Mouse (Mus musculus) myocyte (in vitro differentiated cells): ENCODE measurements at regions not wholly inside any gene's neighbourhood (a gene's known extent, or its start where the extent isn't known, plus 50 kb on each side); places are given as distances from the start of the nearest gene placed in this dataset.
A peak's percentile ranks its signal among the peaks of the same experiment; 100 is the strongest.

Experiments used
- H3K27me3 ChIP-seq: one replicate; pipeline ENCODE4 v1.6.1; 2011; ENCODE audit not compliant: control insufficient read depth, insufficient read depth, insufficient read length
- H3K36me3 ChIP-seq: one replicate; pipeline ENCODE4 v1.6.1; 2011; ENCODE audit not compliant: control insufficient read depth, insufficient read depth
- H3K4me2 ChIP-seq: one replicate; pipeline ENCODE4 v1.6.1; 2011; ENCODE audit warnings: low read depth, control low read depth
- H3K4me3 ChIP-seq: one replicate; pipeline ENCODE4 v1.5.1; 2011; ENCODE audit warnings: mild to moderate bottlenecking, control low read depth, moderate library complexity
- H3K79me2 ChIP-seq: one replicate; pipeline ENCODE4 v1.6.1; 2011; ENCODE audit not compliant: control insufficient read depth, insufficient read depth
- H3ac ChIP-seq: one replicate; pipeline ENCODE4 v1.6.1; 2011; ENCODE audit not compliant: control insufficient read depth, insufficient read length
- CEBPB ChIP-seq: IDR thresholded peaks from 2 replicates; pipeline ENCODE4 v1.6.1; 2011; ENCODE audit warnings: mild to moderate bottlenecking, moderate library complexity; ENCODE audit not compliant: poor library complexity, insufficient read depth, severe bottlenecking
- E2F4 ChIP-seq: IDR thresholded peaks from one replicate; pipeline ENCODE4 v1.6.1; 2011; ENCODE audit warnings: mild to moderate bottlenecking, control low read depth, moderate library complexity; ENCODE audit not compliant: insufficient read depth
- MAX ChIP-seq: IDR thresholded peaks from one replicate; pipeline ENCODE4 v1.6.1; 2011; ENCODE audit warnings: low read depth, mild to moderate bottlenecking, control low read depth
- MYOD1 ChIP-seq, 3 experiments: IDR thresholded peaks; one replicate each; pipeline ENCODE4 v1.6.1; 2011; ENCODE audit warnings: control low read depth in 2 of 3, low read depth in 2 of 3, mild to moderate bottlenecking in 2 of 3, moderate library complexity in 1 of 3; ENCODE audit not compliant: insufficient read length in 2 of 3, control insufficient read depth in 1 of 3
- MYOG ChIP-seq, 3 experiments: IDR thresholded peaks; one replicate each; pipeline ENCODE4 v1.6.1; 2011; ENCODE audit warnings: control low read depth in 2 of 3, low read depth in 2 of 3, mild to moderate bottlenecking in 2 of 3; ENCODE audit not compliant: insufficient read length in 2 of 3, control insufficient read depth in 1 of 3, insufficient read depth in 1 of 3
- POLR2A ChIP-seq: IDR thresholded peaks from one replicate; pipeline ENCODE4 v1.6.1; 2011; ENCODE audit warnings: low read depth, mild to moderate bottlenecking, control low read depth, moderate library complexity; ENCODE audit not compliant: insufficient read length
- POLR2AphosphoS2 ChIP-seq: IDR thresholded peaks from one replicate; pipeline ENCODE4 v1.6.1; 2011; ENCODE audit warnings: low read depth, control low read depth; ENCODE audit not compliant: insufficient read length
- REST ChIP-seq: IDR thresholded peaks from one replicate; pipeline ENCODE4 v1.6.1; 2011; ENCODE audit warnings: mild to moderate bottlenecking, control low read depth, moderate library complexity; ENCODE audit not compliant: insufficient read depth, insufficient read length
- SRF ChIP-seq: IDR thresholded peaks from one replicate; pipeline ENCODE4 v1.6.1; 2011; ENCODE audit warnings: low read depth; ENCODE audit not compliant: control insufficient read depth, insufficient read length
- TCF12 ChIP-seq: IDR thresholded peaks from one replicate; pipeline ENCODE4 v1.6.1; 2011; ENCODE audit warnings: mild to moderate bottlenecking, control low read depth; ENCODE audit not compliant: poor library complexity, insufficient read depth, severe bottlenecking
- TCF3 ChIP-seq: IDR thresholded peaks from one replicate; pipeline ENCODE4 v1.6.1; 2011; ENCODE audit warnings: low read depth, control low read depth; ENCODE audit not compliant: insufficient read length
- USF1 ChIP-seq: IDR thresholded peaks from one replicate; pipeline ENCODE4 v1.6.1; 2011; ENCODE audit warnings: low read depth, mild to moderate bottlenecking, control low read depth, moderate library complexity

GRCm38 (mm10) chr17:9829895-9830294 lies 160.4 kb upstream of the Pabpc6 start:
- TF ChIP-seq REST = no peak
- TF ChIP-seq USF1 = no peak
- no peak for TF ChIP-seq TCF3
- no peak for TF ChIP-seq MYOD1 (IDR thresholded peaks at IDR 0.05; ENCODE audit: control insufficient read depth in 1 of 3, insufficient read length in 2 of 3, low read depth in 2 of 3)
- no peak for TF ChIP-seq POLR2AphosphoS2
- no peak for TF ChIP-seq MYOG (IDR thresholded peaks at IDR 0.05; ENCODE audit: control insufficient read depth in 1 of 3, insufficient read depth in 1 of 3, insufficient read length in 2 of 3, low read depth in 2 of 3)
- TF ChIP-seq SRF = no peak
- TF ChIP-seq MAX = no peak
- TF ChIP-seq POLR2A = no peak
- no peak for TF ChIP-seq E2F4
- H3K36me3 ChIP-seq = no peaks in the 10 kb centered on the region
- H3ac ChIP-seq = no peak overlapping the region
- H3K4me3 ChIP-seq = no peak overlapping the region
- H3K4me2 ChIP-seq = no peak overlapping the region
- H3K79me2 ChIP-seq = no peaks in the 10 kb centered on the region
- H3K27me3 ChIP-seq = no peaks in the 10 kb centered on the region

GRCm38 (mm10) chr17:9821358-9821757 lies 151.8 kb upstream of the Pabpc6 start:
- no peak overlapping the region for H3K4me3 ChIP-seq
- no peak for TF ChIP-seq USF1
- TF ChIP-seq REST = no peak
- peak; percentile 89 for TF ChIP-seq CEBPB
- TF ChIP-seq MYOD1 (IDR thresholded peaks at IDR 0.05; ENCODE audit: control insufficient read depth in 1 of 3, insufficient read length in 2 of 3, low read depth in 2 of 3) = peak; percentile 40 to 85 (median 44)
- peak; percentile 39 for TF ChIP-seq TCF3
- peak; percentile 55 for TF ChIP-seq TCF12
- peak; percentile 52 to 93 (median 70) for TF ChIP-seq MYOG (IDR thresholded peaks at IDR 0.05; ENCODE audit: control insufficient read depth in 1 of 3, insufficient read depth in 1 of 3, insufficient read length in 2 of 3, low read depth in 2 of 3)
- peak; percentile 21 for TF ChIP-seq POLR2A
- TF ChIP-seq E2F4 = no peak
- TF ChIP-seq MAX = no peak
- H3K79me2 ChIP-seq = no peaks in the 10 kb centered on the region
- no peaks in the 10 kb centered on the region for H3K27me3 ChIP-seq
- H3ac ChIP-seq = no peak overlapping the region
- no peaks in the 10 kb centered on the region for H3K36me3 ChIP-seq
- peak overlapping the region; percentile 55 for H3K4me2 ChIP-seq

GRCm38 (mm10) chr17:9817056-9817455 lies 147.5 kb upstream of the Pabpc6 start:
- TF ChIP-seq SRF = no peak
- no peak for TF ChIP-seq REST
- no peak for TF ChIP-seq POLR2AphosphoS2
- TF ChIP-seq CEBPB = no peak
- no peak for TF ChIP-seq E2F4
- TF ChIP-seq MYOG (IDR thresholded peaks at IDR 0.05; ENCODE audit: control insufficient read depth in 1 of 3, insufficient read depth in 1 of 3, insufficient read length in 2 of 3, low read depth in 2 of 3) = peak in 1 of 3 experiments; percentile 4
- TF ChIP-seq MAX = no peak
- TF ChIP-seq USF1 = no peak
- TF ChIP-seq TCF12 = no peak
- TF ChIP-seq POLR2A = no peak
- peak in 1 of 3 experiments; percentile 58 for TF ChIP-seq MYOD1 (IDR thresholded peaks at IDR 0.05; ENCODE audit: control insufficient read depth in 1 of 3, insufficient read length in 2 of 3, low read depth in 2 of 3)
- no peak for TF ChIP-seq TCF3
- Histone ChIP-seq H3K4me2 (no peak overlapping the region), H3K79me2 (no peaks in the 10 kb centered on the region), H3K27me3 (no peaks in the 10 kb centered on the region), H3ac (no peak overlapping the region), H3K4me3 (no peak overlapping the region), H3K36me3 (no peaks in the 10 kb centered on the region)

- Histone ChIP-seq H3K79me2 (no peaks in the 10 kb centered on the region), H3ac (no peak overlapping the region), H3K4me2 (no peak overlapping the region), H3K36me3 (no peaks in the 10 kb centered on the region), H3K27me3 (no peaks in the 10 kb centered on the region), H3K4me3 (no peak overlapping the region)
- TF ChIP-seq SRF (no peak), POLR2AphosphoS2 (no peak), POLR2A (no peak), MYOD1 (IDR thresholded peaks at IDR 0.05; ENCODE audit: control insufficient read depth in 1 of 3, insufficient read length in 2 of 3, low read depth in 2 of 3) (no peak), REST (no peak), E2F4 (no peak), MAX (no peak), USF1 (no peak), TCF12 (no peak), MYOG (IDR thresholded peaks at IDR 0.05; ENCODE audit: control insufficient read depth in 1 of 3, insufficient read depth in 1 of 3, insufficient read length in 2 of 3, low read depth in 2 of 3) (no peak), CEBPB (no peak), TCF3 (no peak)
These were observed 127.6 kb upstream of the Pabpc6 start for GRCm38 (mm10) chr17:9797069-9797468.
